In genomic region chr19:18630221-18631119, GRCm38 (mm10) we compare ENCODE assay signal across 8 mouse cellular contexts. TPM values are rescaled to one million over a fixed set of nuclear protein-coding genes. Genes with fewer than 3 reads are reported as not detected.
DNase-seq lines count a peak whose midpoint lies in the region; ATAC-seq lines count a peak whose summit lies in the region.

No protein-coding gene starts in this region.

- H3K9ac ChIP-seq in stomach, embryonic 15.5 days = peak overlapping the region; percentile 68

- DNase-seq in adrenal gland, postnatal 10 days = peak; percentile 51
- no peak for DNase-seq in adrenal gland, postnatal 25 days
- peak; percentile 14 for DNase-seq in T-cell, adult 2 months (ENCODE audit: low spot score)
- peak; percentile 62 to 76 for DNase-seq in kidney, adult 8-10 months
- peak; percentile 51 for DNase-seq in lung, postnatal 10 days
- DNase-seq in cerebellum, adult 9-11 months = no peak

- peak overlapping the region; percentile 76 for H3K4me2 ChIP-seq in stomach, embryonic 15.5 days

- no peaks in the 10 kb centered on the region for H3K36me3 ChIP-seq in stomach, embryonic 15.5 days

- 11% methylated on average over 17 of the region's 17 CpGs for WGBS in stomach, embryonic 15.5 days

- peak overlapping the region; percentile 95 for H3K4me3 ChIP-seq in stomach, embryonic 15.5 days (replicated peaks)

- ATAC-seq in granulocyte monocyte progenitor cell, adult 5-6 weeks (replicated peaks; ENCODE audit: poor library complexity, severe bottlenecking) = peak; percentile 48
- ATAC-seq in stomach, embryonic 15.5 days (ENCODE audit: insufficient read depth, low FRiP score, low read depth) = no peak

- no peaks in the 10 kb centered on the region for H3K27me3 ChIP-seq in stomach, embryonic 15.5 days (replicated peaks)

- H3K4me1 ChIP-seq in stomach, embryonic 15.5 days = peaks cover 7% of the 10 kb centered on the region; the same call in 1 of the 2 replicates

- H3K9me3 ChIP-seq in stomach, embryonic 15.5 days = no peaks in the 10 kb centered on the region

- H3K27ac ChIP-seq in stomach, embryonic 15.5 days = peak overlapping the region; percentile 95; the same call in 1 of the 2 replicates

RNA-seq across cellular contexts. Expression of gene Ostf1, which starts 1.2 kb away (rescaled TPM):
- total RNA-seq in adrenal gland, postnatal 10 days (2021) = 10 to 100 TPM; 90.4 to 91.2 TPM
- 114 and 125 TPM in 2 replicates for total RNA-seq in adrenal gland, postnatal 25 days (2021)
- 139 and 152 TPM in 2 replicates for total RNA-seq in granulocyte monocyte progenitor cell, adult 5-6 weeks (2014; fragmentation: Nextera tagmentation)
- 208 and 230 TPM in 2 replicates for total RNA-seq in granulocyte monocyte progenitor cell, adult 5-6 weeks (2017)
- 95.9 and 97.4 TPM in 2 replicates for polyA plus RNA-seq in stomach, embryonic 15.5 days (2015; fragmentation: Nextera tagmentation; extraction: Ambion mirVana)

RNA-seq across cellular contexts. Expression of gene Nmrk1, which starts 1.3 kb away (rescaled TPM):
- total RNA-seq in adrenal gland, postnatal 10 days (2021) = 10 to 100 TPM; 11.4 to 12.6 TPM
- total RNA-seq in adrenal gland, postnatal 25 days (2021) = 11.8 and 12.5 TPM in 2 replicates
- 6.6 and 14.9 TPM in 2 replicates for total RNA-seq in granulocyte monocyte progenitor cell, adult 5-6 weeks (2014; fragmentation: Nextera tagmentation)
- 2.0 and 15.9 TPM in 2 replicates for total RNA-seq in granulocyte monocyte progenitor cell, adult 5-6 weeks (2017)
- polyA plus RNA-seq in stomach, embryonic 15.5 days (2015; fragmentation: Nextera tagmentation; extraction: Ambion mirVana) = 13.4 and 14.6 TPM in 2 replicates

RNA-seq across cellular contexts. Expression of gene Carnmt1, which starts 40.1 kb away (rescaled TPM):
- total RNA-seq in adrenal gland, postnatal 10 days (2021) = 10 to 100 TPM; 16.7 to 19.4 TPM
- 23.9 and 28.6 TPM in 2 replicates for total RNA-seq in adrenal gland, postnatal 25 days (2021)
- 22.6 and 29.8 TPM in 2 replicates for total RNA-seq in granulocyte monocyte progenitor cell, adult 5-6 weeks (2014; fragmentation: Nextera tagmentation)
- total RNA-seq in granulocyte monocyte progenitor cell, adult 5-6 weeks (2017) = 24.1 and 58.0 TPM in 2 replicates
- polyA plus RNA-seq in stomach, embryonic 15.5 days (2015; fragmentation: Nextera tagmentation; extraction: Ambion mirVana) = 24.0 and 26.9 TPM in 2 replicates

Comparison
In these comparisons a context has a peak if more than half of its experiments do, and no peak if none do; other contexts are left out.
1. DNase-seq: peak in adrenal gland, postnatal 10 days (single experiment), T-cell, adult 2 months (single experiment), kidney, adult 8-10 months (2 of 2) and lung, postnatal 10 days (single experiment); none in adrenal gland, postnatal 25 days (single experiment) and cerebellum, adult 9-11 months (single experiment).